Mouse (Mus musculus): ENCODE results near the gene Zic2. TPM values are rescaled to one million over a fixed set of nuclear protein-coding genes. Genes with fewer than 3 reads are reported as not detected.

Gene Zic2
- polyA plus RNA-seq, 1 experiment, result 0.05 TPM

DNA sequence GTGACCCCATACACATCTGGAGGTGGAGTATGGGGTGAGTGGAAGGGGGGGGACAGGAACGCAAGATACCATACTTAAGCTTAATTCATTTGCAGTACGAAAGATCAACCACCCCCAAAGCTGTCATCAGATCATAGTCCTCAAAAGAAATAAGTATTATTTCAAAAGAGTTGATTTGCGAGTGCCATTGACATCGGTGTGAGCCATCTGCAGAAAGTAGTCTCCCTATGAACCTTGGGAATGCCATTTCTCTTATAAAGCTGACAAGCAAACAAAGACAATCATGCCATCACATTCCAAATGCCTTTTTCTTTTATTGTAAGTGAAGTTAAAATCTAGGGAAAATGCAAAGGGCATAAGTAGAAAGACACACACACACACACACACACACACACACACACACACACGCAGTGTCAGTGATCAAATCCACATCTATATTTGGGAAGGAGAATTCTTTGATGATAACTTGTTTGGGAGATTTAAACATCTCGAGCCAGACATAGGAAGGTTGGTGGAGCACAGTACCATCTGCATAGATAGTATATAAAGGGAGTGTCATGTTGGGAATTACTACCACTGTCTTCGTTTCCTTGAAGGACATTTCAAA is 8.4 kb upstream of the Zic2 start:
- Histone ChIP-seq H3K27me3 (ENCODE audit: control insufficient read depth, insufficient read depth, low read length) (peaks cover 14% of the 10 kb centered on the region), H3K4me3 (ENCODE audit: control insufficient read depth, low read depth, low read length) (no peak overlapping the region), H3K36me3 (ENCODE audit: control insufficient read depth, insufficient read depth, low read length) (no peaks in the 10 kb centered on the region), H3K4me1 (ENCODE audit: control insufficient read depth, insufficient read depth, low read length) (peaks cover 5% of the 10 kb centered on the region), H3K27ac (ENCODE audit: control insufficient read depth, insufficient read depth, low read depth, low read length) (no peak overlapping the region)
- no peak for TF ChIP-seq CTCF (IDR thresholded peaks at IDR 0.05; ENCODE audit: control insufficient read depth, insufficient read depth, insufficient replicate concordance, low read depth, low read length)
- no peak for TF ChIP-seq POLR2A (IDR thresholded peaks at IDR 0.05; ENCODE audit: control insufficient read depth, low read depth, low read length)

DNA sequence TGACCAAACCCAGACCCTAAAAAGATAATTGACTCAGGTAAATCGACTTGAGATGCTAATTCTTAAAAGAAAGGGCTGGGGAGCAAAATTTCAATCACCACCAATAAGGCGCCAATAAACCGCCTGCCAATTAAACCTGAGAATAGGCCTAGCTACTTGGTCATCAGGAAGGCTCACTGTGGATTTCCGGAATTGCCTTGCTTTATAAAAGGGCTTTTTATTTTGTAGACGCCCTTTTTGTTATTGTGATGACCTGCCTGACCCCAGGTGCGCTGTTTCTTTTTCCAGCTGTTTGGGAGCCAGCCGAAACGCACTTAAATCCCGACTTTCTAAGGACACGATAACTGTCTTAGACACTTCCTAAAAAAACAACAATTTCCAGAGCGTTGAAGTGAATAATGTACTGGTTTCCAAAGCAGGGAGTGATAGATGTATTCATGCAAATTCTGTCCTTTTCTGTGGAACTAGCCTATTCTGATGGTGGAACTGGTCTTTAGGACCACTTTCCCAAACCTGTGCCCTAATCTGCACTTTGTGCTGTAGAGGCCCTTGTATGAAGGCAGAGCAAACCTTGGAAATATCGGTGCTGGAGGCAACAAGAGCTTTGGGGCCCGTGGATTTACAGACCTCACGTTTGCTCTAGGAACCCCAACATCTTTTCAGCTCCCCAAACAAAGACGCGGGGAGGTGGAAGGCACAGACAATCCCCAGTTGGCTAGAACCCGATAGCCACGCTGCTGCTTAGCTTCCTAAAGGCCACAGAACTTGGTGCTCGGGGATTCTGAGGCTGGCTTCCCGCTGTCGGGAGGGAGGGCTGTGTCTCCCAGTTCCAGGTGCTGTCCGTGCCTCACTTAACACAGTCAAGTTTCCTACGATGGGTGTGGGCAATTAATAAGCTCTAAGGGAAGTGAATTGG is 7.1 kb upstream of the Zic2 start:
- Histone ChIP-seq H3K27ac (ENCODE audit: control insufficient read depth, insufficient read depth, low read depth, low read length) (no peak overlapping the region), H3K27me3 (ENCODE audit: control insufficient read depth, insufficient read depth, low read length) (peaks cover 14% of the 10 kb centered on the region), H3K4me3 (ENCODE audit: control insufficient read depth, low read depth, low read length) (no peak overlapping the region), H3K36me3 (ENCODE audit: control insufficient read depth, insufficient read depth, low read length) (no peaks in the 10 kb centered on the region), H3K4me1 (ENCODE audit: control insufficient read depth, insufficient read depth, low read length) (peaks cover 5% of the 10 kb centered on the region)
- TF ChIP-seq POLR2A (IDR thresholded peaks at IDR 0.05; ENCODE audit: control insufficient read depth, low read depth, low read length) (no peak), CTCF (IDR thresholded peaks at IDR 0.05; ENCODE audit: control insufficient read depth, insufficient read depth, insufficient replicate concordance, low read depth, low read length) (no peak)

DNA sequence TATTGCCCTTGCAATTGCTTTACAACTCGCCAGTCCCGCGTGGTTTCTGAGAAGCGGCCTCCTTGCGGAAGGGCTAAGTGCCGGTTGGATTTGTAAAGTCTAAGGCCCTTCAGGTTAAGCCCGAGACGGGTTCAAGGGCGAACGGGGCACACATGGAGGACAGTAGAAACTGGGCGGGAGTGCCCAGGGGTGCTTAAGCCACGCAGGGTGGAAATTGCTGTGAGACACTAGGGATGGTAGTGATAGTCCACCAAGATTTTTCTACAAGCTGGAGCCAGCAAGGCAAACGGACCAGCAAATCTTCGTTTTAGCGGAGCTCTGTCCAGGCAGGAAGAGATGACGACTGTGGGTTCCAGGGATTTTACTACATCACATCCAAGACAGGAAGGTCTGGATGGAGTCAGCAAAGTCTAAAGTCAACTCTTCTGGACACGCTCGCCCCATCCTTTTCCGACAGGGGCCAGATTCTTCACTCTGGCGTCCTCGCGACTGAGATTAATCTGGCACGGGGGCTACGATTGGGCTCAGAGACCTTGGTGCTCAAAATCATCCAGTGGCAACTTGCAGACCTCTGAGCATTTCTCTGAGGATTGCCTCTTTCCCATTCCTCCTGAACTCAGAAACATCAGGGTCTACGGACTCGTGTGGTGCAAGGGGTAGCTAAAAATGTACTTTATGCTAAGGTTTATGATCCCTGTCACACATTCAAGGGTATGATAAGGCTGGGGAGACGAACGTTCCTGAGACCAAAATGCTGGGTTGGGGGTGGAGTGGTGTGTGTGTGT is 6.1 kb upstream of the Zic2 start:
- no peak overlapping the region for H3K27ac ChIP-seq (ENCODE audit: control insufficient read depth, insufficient read depth, low read depth, low read length)
- peaks cover 3% of the 10 kb centered on the region for H3K4me1 ChIP-seq (ENCODE audit: control insufficient read depth, insufficient read depth, low read length)

DNA sequence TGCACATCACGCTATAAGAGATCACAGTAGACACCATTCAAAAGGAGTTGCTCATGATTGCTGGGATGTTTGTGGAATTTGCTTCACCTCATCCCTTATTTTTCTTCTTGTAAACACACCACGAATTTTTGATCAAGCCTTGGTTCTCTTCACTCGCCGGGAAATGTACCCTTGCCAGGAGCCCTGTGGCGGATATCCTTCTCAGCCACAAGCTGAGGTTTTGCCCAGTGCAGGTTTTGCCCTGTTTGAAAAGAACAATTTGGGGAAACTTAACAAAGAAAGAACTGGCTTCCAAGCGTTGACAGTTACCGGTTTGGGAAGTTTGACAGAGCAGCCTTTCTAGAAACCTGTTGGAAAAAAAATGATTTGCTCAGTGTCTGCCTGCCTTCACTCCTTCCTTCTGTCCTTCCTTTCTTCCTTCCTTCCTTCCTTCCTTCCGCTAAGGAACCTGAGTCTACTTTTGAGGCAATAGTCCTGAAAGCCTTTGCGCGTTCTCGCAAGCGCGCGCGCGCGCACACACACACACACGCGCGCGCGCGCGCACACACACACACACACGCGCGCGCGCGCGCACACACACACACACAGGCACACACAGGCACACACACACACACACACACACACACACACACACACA is 3.7 kb upstream of the Zic2 start:
- Histone ChIP-seq H3K4me1 (ENCODE audit: control insufficient read depth, insufficient read depth, low read length) (peaks cover 10% of the 10 kb centered on the region), H3K4me3 (ENCODE audit: control insufficient read depth, low read depth, low read length) (no peak overlapping the region), H3K36me3 (ENCODE audit: control insufficient read depth, insufficient read depth, low read length) (no peaks in the 10 kb centered on the region), H3K27ac (ENCODE audit: control insufficient read depth, insufficient read depth, low read depth, low read length) (no peak overlapping the region), H3K27me3 (ENCODE audit: control insufficient read depth, insufficient read depth, low read length) (peaks cover 9% of the 10 kb centered on the region)
- no peak for TF ChIP-seq POLR2A (IDR thresholded peaks at IDR 0.05; ENCODE audit: control insufficient read depth, low read depth, low read length)
- TF ChIP-seq CTCF (IDR thresholded peaks at IDR 0.05; ENCODE audit: control insufficient read depth, insufficient read depth, insufficient replicate concordance, low read depth, low read length), result no peak

More for the DNA sequence above, 6.1 kb upstream of the Zic2 start:
- no peaks in the 10 kb centered on the region for H3K36me3 ChIP-seq (ENCODE audit: control insufficient read depth, insufficient read depth, low read length)
- TF ChIP-seq POLR2A (IDR thresholded peaks at IDR 0.05; ENCODE audit: control insufficient read depth, low read depth, low read length) (no peak), CTCF (IDR thresholded peaks at IDR 0.05; ENCODE audit: control insufficient read depth, insufficient read depth, insufficient replicate concordance, low read depth, low read length) (no peak)
- H3K27me3 ChIP-seq (ENCODE audit: control insufficient read depth, insufficient read depth, low read length), result peaks cover 12% of the 10 kb centered on the region
- H3K4me3 ChIP-seq (ENCODE audit: control insufficient read depth, low read depth, low read length), result no peak overlapping the region

DNA sequence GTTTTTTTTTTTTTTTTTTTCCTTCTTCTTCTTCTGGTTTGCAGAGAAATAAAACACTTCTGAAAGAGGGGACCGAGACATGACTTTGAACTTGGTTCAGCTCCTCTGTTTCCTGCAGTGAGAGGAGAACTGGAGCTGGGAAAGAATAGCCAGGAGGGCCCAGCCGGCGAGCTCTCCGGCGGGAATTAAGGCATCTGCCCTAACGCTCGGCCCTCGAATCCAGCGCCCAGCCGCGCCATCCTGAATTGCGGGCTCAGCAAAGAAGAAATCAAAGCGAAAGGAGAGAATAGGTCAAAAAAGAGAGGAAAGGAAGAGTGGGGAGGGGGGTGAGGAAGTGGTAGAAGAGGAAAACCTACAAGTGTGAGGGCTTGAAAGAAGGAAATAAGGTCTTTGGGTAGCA is 3.1 kb upstream of the Zic2 start:
- Histone ChIP-seq H3K27me3 (ENCODE audit: control insufficient read depth, insufficient read depth, low read length) (peaks cover 9% of the 10 kb centered on the region), H3K36me3 (ENCODE audit: control insufficient read depth, insufficient read depth, low read length) (no peaks in the 10 kb centered on the region), H3K4me3 (ENCODE audit: control insufficient read depth, low read depth, low read length) (no peak overlapping the region), H3K4me1 (ENCODE audit: control insufficient read depth, insufficient read depth, low read length) (peaks cover 11% of the 10 kb centered on the region), H3K27ac (ENCODE audit: control insufficient read depth, insufficient read depth, low read depth, low read length) (no peak overlapping the region)
- no peak for TF ChIP-seq POLR2A (IDR thresholded peaks at IDR 0.05; ENCODE audit: control insufficient read depth, low read depth, low read length)
- no peak for TF ChIP-seq CTCF (IDR thresholded peaks at IDR 0.05; ENCODE audit: control insufficient read depth, insufficient read depth, insufficient replicate concordance, low read depth, low read length)

DNA sequence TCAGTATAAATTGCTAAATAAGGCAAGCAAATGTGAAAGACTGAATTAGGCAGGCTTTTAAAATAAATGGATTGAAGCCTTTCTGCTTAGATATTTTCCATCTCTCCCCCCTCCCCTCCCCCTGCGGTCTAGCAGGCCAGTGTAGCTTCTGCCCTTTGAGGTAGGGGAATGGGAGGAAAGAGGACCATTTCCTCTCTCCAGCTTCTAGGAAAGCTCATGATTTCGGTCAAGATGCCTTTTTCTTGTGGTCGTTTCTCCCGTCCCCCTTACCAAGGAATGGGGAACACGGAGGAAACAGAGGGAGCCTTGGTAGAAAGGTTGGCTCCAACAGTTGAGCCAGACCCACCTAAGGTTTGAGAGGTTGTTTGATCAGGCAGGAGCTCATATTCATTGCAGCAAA is 2.6 kb upstream of the Zic2 start:
- H3K4me1 ChIP-seq (ENCODE audit: control insufficient read depth, insufficient read depth, low read length), result peaks cover 11% of the 10 kb centered on the region
- TF ChIP-seq POLR2A (IDR thresholded peaks at IDR 0.05; ENCODE audit: control insufficient read depth, low read depth, low read length) (no peak), CTCF (IDR thresholded peaks at IDR 0.05; ENCODE audit: control insufficient read depth, insufficient read depth, insufficient replicate concordance, low read depth, low read length) (no peak)
- H3K4me3 ChIP-seq (ENCODE audit: control insufficient read depth, low read depth, low read length), result no peak overlapping the region
- H3K27ac ChIP-seq (ENCODE audit: control insufficient read depth, insufficient read depth, low read depth, low read length), result no peak overlapping the region
- H3K36me3 ChIP-seq (ENCODE audit: control insufficient read depth, insufficient read depth, low read length), result no peaks in the 10 kb centered on the region
- peaks cover 9% of the 10 kb centered on the region for H3K27me3 ChIP-seq (ENCODE audit: control insufficient read depth, insufficient read depth, low read length)
